8 mouse cellular contexts compared by ENCODE assay signal in the genomic region with DNA sequence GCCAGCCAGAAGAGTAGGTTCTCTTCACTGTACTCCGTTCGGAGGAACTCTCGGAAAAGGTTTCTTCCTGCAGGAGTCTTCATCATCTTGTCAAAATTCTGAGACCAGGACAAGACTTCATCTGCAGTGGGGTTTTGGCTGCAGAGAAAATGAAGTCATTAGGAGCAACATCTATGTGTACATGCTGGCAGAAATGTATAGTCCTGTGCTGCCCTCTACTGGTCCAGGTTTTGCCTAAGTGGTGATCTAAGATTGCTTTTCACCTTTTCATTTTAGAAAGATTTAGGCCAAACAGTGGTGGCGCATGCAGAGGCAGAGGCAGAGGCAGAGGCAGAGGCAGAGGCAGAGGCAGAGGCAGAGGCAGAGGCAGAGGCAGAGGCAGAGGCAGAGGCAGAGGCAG. TPM values are rescaled to one million over a fixed set of nuclear protein-coding genes. Genes with fewer than 3 reads are reported as not detected.
DNase-seq lines count a peak whose midpoint lies in the region; ATAC-seq and TF ChIP-seq lines count a peak whose summit lies in the region.

No protein-coding gene starts in this region.

- H3K4me2 ChIP-seq in hindbrain, embryonic 11.5 days (replicated peaks; ENCODE audit: low read depth, low read length), result no peak overlapping the region
- H3K4me2 ChIP-seq in hindbrain, embryonic 16.5 days (ENCODE audit: low read length), result no peak overlapping the region
- no peak overlapping the region for H3K4me2 ChIP-seq in CH12.LX (ENCODE audit: insufficient read depth, low read depth, poor library complexity, severe bottlenecking)

- H3K27ac ChIP-seq in hindbrain, embryonic 11.5 days (ENCODE audit: low read depth, low read length), result no peak overlapping the region
- no peak overlapping the region for H3K27ac ChIP-seq in hindbrain, embryonic 16.5 days (ENCODE audit: low read depth, low read length)
- no peak overlapping the region for H3K27ac ChIP-seq in CH12.LX (ENCODE audit: insufficient read depth, low read depth)

- dilution Hi-C loops in CH12.LX (cut with MboI; ENCODE audit: extremely low pct_ligation_motif_present, extremely low pct_unique_long_range_greater_than_20kb, low sequenced_read_pairs), result no loop called here

- peak; percentile 28 to 82 for TF ChIP-seq CTCF in CH12.LX (conservative IDR thresholded peaks at IDR 0.05 in 1 of 2, IDR thresholded peaks at IDR 0.05 in 1 of 2; ENCODE audit: low read depth in 2 of 2, low read length in 2 of 2)

- DNase-seq in hindbrain, embryonic 11.5 days (ENCODE audit: low spot score), result peak; percentile 68
- peak; percentile 87 for DNase-seq in 3T3-L1 (ENCODE audit: low read depth, low spot score)
- DNase-seq in CH12.LX (ENCODE audit: extremely low read depth), result peak; percentile 80
- peak; percentile 55 for DNase-seq in c-Kit-positive CD71-positive TER-119-negative erythroid progenitor cells, embryonic 14.5 days (ENCODE audit: low read depth)
- DNase-seq in hindlimb bud, embryonic 11.5 days (ENCODE audit: extremely low spot score, low read depth, low spot score), result peak; percentile 39
- peak; percentile 72 for DNase-seq in thymus, postnatal 25 days

- H3K9me3 ChIP-seq in hindbrain, embryonic 11.5 days (ENCODE audit: control insufficient read depth, low read length), result no peaks in the 10 kb centered on the region
- H3K9me3 ChIP-seq in hindbrain, embryonic 16.5 days (ENCODE audit: control insufficient read depth, low read length), result no peaks in the 10 kb centered on the region
- no peaks in the 10 kb centered on the region for H3K9me3 ChIP-seq in CH12.LX (replicated peaks; ENCODE audit: low read length)

- no peak for TF ChIP-seq EP300 in CH12.LX (IDR thresholded peaks at IDR 0.05; ENCODE audit: low read length)

- no peak overlapping the region for H3K4me3 ChIP-seq in hindbrain, embryonic 11.5 days (ENCODE audit: low read depth, low read length)
- no peak overlapping the region for H3K4me3 ChIP-seq in hindbrain, embryonic 16.5 days (ENCODE audit: low read length)
- H3K4me3 ChIP-seq in CH12.LX (replicated peaks in 1 of 3; ENCODE audit: low read depth in 2 of 3, low read length in 2 of 3, poor library complexity in 1 of 3), result no peak overlapping the region

- in situ Hi-C loops in CH12.LX (cut with MboI; ENCODE audit: low pct_ligation_motif_present, low pct_unique_long_range_greater_than_20kb, low sequenced_read_pairs), result loop anchor here (10.0 kb wide), 1 partner anchor 47 kb away; no protein-coding TSS in a partner anchor

- no peaks in the 10 kb centered on the region for H3K36me3 ChIP-seq in hindbrain, embryonic 11.5 days (ENCODE audit: control insufficient read depth, insufficient read depth, low read length)
- peaks cover 6% of the 10 kb centered on the region for H3K36me3 ChIP-seq in hindbrain, embryonic 16.5 days (ENCODE audit: control insufficient read depth, insufficient read depth, low read length)
- H3K36me3 ChIP-seq in CH12.LX (replicated peaks in 1 of 2; ENCODE audit: control insufficient read depth in 1 of 2, insufficient read depth in 1 of 2, low read length in 1 of 2), result no peaks in the 10 kb centered on the region

- H3K9ac ChIP-seq in hindbrain, embryonic 11.5 days (ENCODE audit: low read depth, low read length), result no peak overlapping the region
- no peak overlapping the region for H3K9ac ChIP-seq in hindbrain, embryonic 16.5 days (ENCODE audit: low read depth, low read length)
- no peak overlapping the region for H3K9ac ChIP-seq in CH12.LX (ENCODE audit: insufficient read depth, low read depth)

- TF ChIP-seq RAD21 in CH12.LX (IDR thresholded peaks at IDR 0.05; ENCODE audit: low read depth, low read length), result peak; percentile 83

- TF ChIP-seq POLR2A in CH12.LX (IDR thresholded peaks at IDR 0.05; ENCODE audit: low read depth, low read length), result no peak

- 88% methylated on average over 4 of the region's 4 CpGs for WGBS in hindbrain, embryonic 11.5 days
- WGBS in hindbrain, embryonic 16.5 days, result 76% methylated on average over 4 of the region's 4 CpGs

- H3K79me2 ChIP-seq in CH12.LX (replicated peaks; ENCODE audit: control insufficient read depth, extremely low read depth, insufficient read depth, poor library complexity, severe bottlenecking), result no peaks in the 10 kb centered on the region

- H3K27me3 ChIP-seq in hindbrain, embryonic 11.5 days (ENCODE audit: control insufficient read depth, insufficient read depth, low read length), result no peaks in the 10 kb centered on the region
- H3K27me3 ChIP-seq in hindbrain, embryonic 16.5 days (replicated peaks; ENCODE audit: control insufficient read depth, insufficient read depth, low read length), result no peaks in the 10 kb centered on the region
- H3K27me3 ChIP-seq in CH12.LX (replicated peaks), result no peaks in the 10 kb centered on the region

- no peak for ATAC-seq in hindbrain, embryonic 11.5 days (ENCODE audit: low FRiP score)
- no peak for ATAC-seq in hindbrain, embryonic 16.5 days
- ATAC-seq in megakaryocyte progenitor cell, adult 5-6 weeks (replicated peaks; ENCODE audit: poor library complexity), result peak; percentile 98

- H3K4me1 ChIP-seq in hindbrain, embryonic 11.5 days (replicated peaks; ENCODE audit: control insufficient read depth, insufficient read depth, low read length), result no peaks in the 10 kb centered on the region
- H3K4me1 ChIP-seq in hindbrain, embryonic 16.5 days (ENCODE audit: control insufficient read depth, insufficient read depth, low read depth, low read length), result no peaks in the 10 kb centered on the region
- no peaks in the 10 kb centered on the region for H3K4me1 ChIP-seq in CH12.LX (ENCODE audit: control insufficient read depth in 1 of 2, insufficient read depth in 2 of 2)

TF ChIP-seq in CH12.LX, 34 proteins besides CTCF, POLR2A, EP300 and RAD21:
- TF ChIP-seq SMC3 (IDR thresholded peaks at IDR 0.05; ENCODE audit: low read depth, low read length) (peak; percentile 66), POLR2AphosphoS2 (IDR thresholded peaks at IDR 0.05; ENCODE audit: low read depth, low read length) (no peak)

RNA-seq across cellular contexts. Expression of a gene that starts 17.7 kb away (rescaled TPM):
- 15.7 and 16.9 TPM in 2 replicates for polyA plus RNA-seq in hindbrain, embryonic 11.5 days (2014; fragmentation: Nextera tagmentation; extraction: Ambion mirVana)
- 9.6 and 10.7 TPM in 2 replicates for polyA plus RNA-seq in hindbrain, embryonic 16.5 days (2015; fragmentation: Nextera tagmentation; extraction: Ambion mirVana)
- total RNA-seq in CH12.LX (2012; rRNA removed) (5.6 and 8.4 TPM in 2 replicates), CH12.LX (2014; rRNA removed) (12.4 and 12.9 TPM in 2 replicates)
- 8.8 and 9.5 TPM in 2 replicates for polyA plus RNA-seq in CH12.LX (2012; ENCODE audit: insufficient read length, low read depth)
- 14.2 and 23.5 TPM in 2 replicates for total RNA-seq in megakaryocyte progenitor cell, adult 5-6 weeks (2015)
- total RNA-seq in megakaryocyte progenitor cell, adult 5-6 weeks (2017), result 19.7 and 35.2 TPM in 2 replicates

RNA-seq across cellular contexts. Expression of a gene that starts 36.0 kb away (rescaled TPM):
- 70.6 and 70.8 TPM in 2 replicates for polyA plus RNA-seq in hindbrain, embryonic 11.5 days (2014; fragmentation: Nextera tagmentation; extraction: Ambion mirVana)
- polyA plus RNA-seq in hindbrain, embryonic 16.5 days (2015; fragmentation: Nextera tagmentation; extraction: Ambion mirVana), result 14.3 and 17.4 TPM in 2 replicates
- total RNA-seq in CH12.LX (2012; rRNA removed) (34.8 and 45.4 TPM in 2 replicates), CH12.LX (2014; rRNA removed) (66.9 and 68.2 TPM in 2 replicates)
- polyA plus RNA-seq in CH12.LX (2012; ENCODE audit: insufficient read length, low read depth), result 45.5 and 46.4 TPM in 2 replicates
- total RNA-seq in megakaryocyte progenitor cell, adult 5-6 weeks (2015), result 49.3 and 49.5 TPM in 2 replicates
- 38.9 and 53.2 TPM in 2 replicates for total RNA-seq in megakaryocyte progenitor cell, adult 5-6 weeks (2017)
